In the genomic region with DNA sequence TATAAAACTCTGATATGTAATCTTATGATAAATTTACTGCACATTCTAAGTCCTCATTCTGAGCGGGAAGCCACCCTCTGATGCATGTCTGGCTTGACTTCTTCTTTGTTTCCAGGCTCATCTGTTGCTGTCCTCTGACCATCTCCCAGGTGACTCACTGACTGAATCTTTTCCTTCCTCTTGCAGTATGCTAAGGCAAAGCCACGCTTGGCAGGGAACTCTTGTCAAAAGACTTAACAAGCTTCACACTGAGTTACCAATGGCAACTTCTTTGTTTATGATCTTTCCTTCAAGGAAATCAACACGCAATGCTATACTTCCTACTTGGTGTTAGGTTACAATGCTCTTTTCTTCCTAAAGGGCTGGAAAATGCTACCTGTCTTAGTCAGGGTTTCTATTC, we compare ENCODE assay signal across 24 mouse cellular contexts.
"Had no signal": no experiment of that assay in that cellular context is flagged by ENCODE, and none has a peak within 500 bp of the region (broad histone marks: within the 10 kb centered on the region; RNA-seq: fewer than 3 reads in every experiment).

No protein-coding gene starts in this region.

- H3K27ac ChIP-seq: kidney, postnatal 0 days; left cerebral cortex, adult 2 months; limb, embryonic 12.5 days; limb, embryonic 15.5 days; liver, embryonic 14.5 days; macrophage; midbrain, embryonic 10.5 days; midbrain, embryonic 13.5 days had no signal

- H3K27me3 ChIP-seq: limb, embryonic 12.5 days; limb, embryonic 15.5 days; midbrain, embryonic 13.5 days had no signal

- H3K4me2 ChIP-seq: limb, embryonic 12.5 days; limb, embryonic 15.5 days; liver, embryonic 11.5 days; lung, embryonic 14.5 days; midbrain, embryonic 13.5 days had no signal

- H3K9me3 ChIP-seq: limb, embryonic 15.5 days; midbrain, embryonic 10.5 days; midbrain, embryonic 13.5 days had no signal

- H3K4me1 ChIP-seq: limb, embryonic 15.5 days; megakaryocyte, embryonic 14.5 days; midbrain, embryonic 10.5 days; midbrain, embryonic 13.5 days had no signal

- H3K36me3 ChIP-seq: limb, embryonic 12.5 days; limb, embryonic 15.5 days; midbrain, embryonic 10.5 days; midbrain, embryonic 13.5 days had no signal

- DNase-seq: kidney, adult 8-10 months; kidney, postnatal 25 days; layer of hippocampus, postnatal 36 days; left cerebral cortex, postnatal 4 days; liver, postnatal 0 days; lung, embryonic 14.5 days; right cerebral cortex, postnatal 4 days; spleen, adult 18-20 months; thymus, adult 2 months; thymus, postnatal 14 days; thymus, postnatal 4 days had no signal

- ATAC-seq: liver, postnatal 0 days; lung, postnatal 0 days; midbrain, embryonic 13.5 days; midbrain, embryonic 16.5 days had no signal

- H3K9ac ChIP-seq: limb, embryonic 12.5 days; limb, embryonic 15.5 days; liver, embryonic 14.5 days; liver, postnatal 0 days; lung, embryonic 14.5 days; midbrain, embryonic 13.5 days had no signal

- H3K4me3 ChIP-seq: left cerebral cortex, adult 2 months; limb, embryonic 12.5 days; limb, embryonic 15.5 days; megakaryocyte, embryonic 14.5 days; midbrain, embryonic 10.5 days; midbrain, embryonic 13.5 days; myocyte had no signal
